Mouse (Mus musculus) forebrain, embryonic 13.5 days (tissue): ENCODE measurements around the gene Tmtc2. TPM values are rescaled to one million over a fixed set of nuclear protein-coding genes. Genes with fewer than 3 reads are reported as not detected.

Experiments used
- ATAC-seq: fragments of 200-750 bp; cut with Nextera tagmentation; 2 replicates; pipeline ENCODE4 v1.8.0; 2017
- H3K27ac ChIP-seq: fragments of 300-500 bp; sonication (generic); 2 replicates; pipeline ENCODE4 v1.5.1; 2015; ENCODE audit warnings: inconsistent platforms, mild to moderate bottlenecking, moderate library complexity
- H3K27me3 ChIP-seq: fragments of 300-500 bp; sonication (generic); 2 replicates; pipeline ENCODE4 v1.6.1; 2015; ENCODE audit warnings: mild to moderate bottlenecking, inconsistent platforms
- H3K36me3 ChIP-seq: fragments of 300-500 bp; sonication (generic); 2 replicates; pipeline ENCODE4 v1.6.1; 2015; ENCODE audit warnings: mild to moderate bottlenecking, inconsistent platforms; ENCODE audit not compliant: poor library complexity, severe bottlenecking
- H3K4me1 ChIP-seq: fragments of 300-500 bp; sonication (generic); 2 replicates; pipeline ENCODE4 v1.6.1; 2015; ENCODE audit warnings: inconsistent platforms
- H3K4me2 ChIP-seq: fragments of 300-500 bp; sonication (generic); 2 replicates; pipeline ENCODE4 v1.6.1; 2015; ENCODE audit warnings: inconsistent platforms, mild to moderate bottlenecking, moderate library complexity
- H3K4me3 ChIP-seq: fragments of 300-500 bp; sonication (generic); 2 replicates; pipeline ENCODE4 v1.5.1; 2015; ENCODE audit warnings: mild to moderate bottlenecking, inconsistent platforms
- H3K9ac ChIP-seq: fragments of 300-500 bp; sonication (generic); 2 replicates; pipeline ENCODE4 v1.6.1; 2015; ENCODE audit warnings: mild to moderate bottlenecking, inconsistent platforms
- H3K9me3 ChIP-seq: fragments of 300-500 bp; sonication (generic); replicated peaks from 2 replicates; pipeline ENCODE4 v1.6.1; 2016; ENCODE audit warnings: inconsistent platforms
- WGBS: fragments of 180-500 bp; shearing (Covaris S2); methylation state at CpG from one replicate; pipeline ENCODE4 v1.1.7; 2015; 5-methylcytosine and 5-hydroxymethylcytosine counted together
- polyA plus RNA-seq: library from polyadenylated mRNA; unstranded; fragments of >200 nt; fragmentation: Nextera tagmentation; extraction: Ambion mirVana; gene quantifications from 2 replicates; pipeline ENCODE4 v1.2.1, GENCODE M21; 2015

Gene Tmtc2
- polyA plus RNA-seq, 1 experiment from 2014 or later = 5.7 TPM

DNA sequence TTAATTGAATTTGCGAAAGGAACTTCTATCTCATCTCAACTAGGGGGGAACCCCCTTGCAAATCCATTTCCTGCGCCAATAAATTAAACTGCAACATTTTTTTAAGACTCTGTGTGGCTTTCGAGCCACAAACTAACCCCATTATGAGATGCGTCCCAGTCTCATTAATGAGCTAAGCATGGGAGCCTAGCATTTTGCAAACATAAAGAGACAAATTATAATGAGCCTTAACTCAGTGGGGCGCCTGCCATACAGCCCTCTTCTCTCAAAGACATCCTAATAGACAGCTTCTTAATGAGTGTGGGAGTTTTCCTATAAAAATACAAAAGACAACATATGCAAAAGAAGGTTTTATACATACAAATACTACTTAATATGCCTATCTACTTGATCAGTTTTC is 193.0 kb downstream of the Tmtc2 start:
- WGBS = 7% methylated on average over 5 of the region's 5 CpGs
- no peak overlapping the region for H3K27ac ChIP-seq
- peaks cover 13% of the 10 kb centered on the region for H3K27me3 ChIP-seq
- peak; percentile 88 for ATAC-seq
- peaks cover 31% of the 10 kb centered on the region for H3K4me1 ChIP-seq
- no peak overlapping the region for H3K4me3 ChIP-seq
- H3K9ac ChIP-seq = no peak overlapping the region
- H3K9me3 ChIP-seq = no peaks in the 10 kb centered on the region
- no peaks in the 10 kb centered on the region for H3K36me3 ChIP-seq
- peak overlapping the region; percentile 22; the same call in 1 of the 2 replicates for H3K4me2 ChIP-seq

DNA sequence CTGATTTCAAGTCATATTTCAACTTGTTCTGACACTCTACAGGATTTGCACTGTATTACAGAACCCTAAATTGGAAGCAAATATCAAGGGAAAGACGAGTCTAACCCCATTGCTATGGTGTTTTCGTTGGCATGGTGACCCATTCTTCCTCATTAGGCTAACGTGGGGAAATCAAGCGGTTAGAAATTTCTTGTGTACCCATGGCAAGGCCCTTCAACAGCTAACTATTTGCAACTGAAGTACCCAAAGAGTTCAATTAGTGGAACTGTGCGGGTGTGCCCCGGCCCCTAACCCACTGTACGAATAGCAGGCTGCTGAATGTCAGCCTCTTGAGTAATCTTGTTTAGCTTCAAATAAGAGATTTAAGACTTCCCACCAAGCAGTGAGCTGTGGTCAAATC is 193.7 kb downstream of the Tmtc2 start:
- H3K9ac ChIP-seq = no peak overlapping the region
- ATAC-seq = peak; percentile 92
- peaks cover 16% of the 10 kb centered on the region for H3K27me3 ChIP-seq
- H3K4me3 ChIP-seq = no peak overlapping the region
- H3K9me3 ChIP-seq = no peaks in the 10 kb centered on the region
- no peak overlapping the region for H3K27ac ChIP-seq
- 6% methylated on average over 7 of the region's 7 CpGs for WGBS
- H3K36me3 ChIP-seq = no peaks in the 10 kb centered on the region
- H3K4me1 ChIP-seq = peaks cover 31% of the 10 kb centered on the region
- H3K4me2 ChIP-seq = no peak overlapping the region

DNA sequence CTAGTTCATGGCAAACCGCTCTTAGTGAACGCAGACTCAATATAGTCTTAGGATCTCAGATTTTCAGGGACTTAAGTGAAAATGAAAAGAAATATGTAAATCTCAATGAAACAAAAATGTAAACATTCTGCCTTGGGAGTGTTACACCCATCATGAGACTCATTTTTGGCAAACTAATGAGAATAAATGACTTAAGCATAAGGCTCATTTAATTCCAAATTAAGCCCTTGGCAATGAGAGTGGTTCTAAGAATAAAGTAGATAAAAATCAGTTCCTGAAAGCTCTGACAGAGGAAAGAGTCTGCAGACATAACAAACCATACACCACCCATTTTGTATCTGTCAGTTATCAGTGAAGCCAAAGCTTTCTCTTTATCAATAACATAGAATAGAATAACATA is 196.5 kb downstream of the Tmtc2 start:
- H3K9me3 ChIP-seq = peaks cover 7% of the 10 kb centered on the region
- no peak overlapping the region for H3K9ac ChIP-seq
- WGBS = 85% methylated on average over 2 of the region's 2 CpGs
- no peaks in the 10 kb centered on the region for H3K36me3 ChIP-seq
- no peak overlapping the region for H3K27ac ChIP-seq
- no peak overlapping the region for H3K4me3 ChIP-seq
- ATAC-seq = no peak; the same call in 1 of the 2 replicates
- peaks cover 21% of the 10 kb centered on the region for H3K4me1 ChIP-seq
- no peak overlapping the region for H3K4me2 ChIP-seq
- H3K27me3 ChIP-seq = peaks cover 16% of the 10 kb centered on the region

DNA sequence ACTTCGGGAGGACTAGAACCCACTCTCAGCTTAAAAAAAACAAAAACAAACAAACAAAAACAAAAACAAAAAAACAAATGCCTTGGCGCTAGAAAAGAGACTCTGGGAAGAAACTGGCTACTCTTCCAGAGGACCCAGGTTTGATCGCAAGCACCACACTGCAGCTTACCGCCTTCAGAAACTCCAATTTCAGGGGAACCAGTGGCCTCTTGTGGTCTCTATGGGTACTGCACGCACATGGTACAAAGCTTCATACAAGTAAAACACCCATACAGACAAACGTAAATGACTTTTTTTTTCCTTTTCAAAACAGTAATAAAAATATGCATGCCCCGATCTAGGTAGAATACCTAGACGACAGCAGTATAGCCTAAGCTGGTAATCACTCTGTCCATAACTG is 201.0 kb downstream of the Tmtc2 start:
- Histone ChIP-seq H3K27me3 (peaks cover 11% of the 10 kb centered on the region), H3K27ac (no peak overlapping the region), H3K4me3 (no peak overlapping the region), H3K36me3 (no peaks in the 10 kb centered on the region), H3K9me3 (peaks cover 7% of the 10 kb centered on the region), H3K4me2 (no peak overlapping the region), H3K4me1 (no peaks in the 10 kb centered on the region), H3K9ac (no peak overlapping the region)
- 94% methylated on average over 8 of the region's 8 CpGs for WGBS
- ATAC-seq = no peak

DNA sequence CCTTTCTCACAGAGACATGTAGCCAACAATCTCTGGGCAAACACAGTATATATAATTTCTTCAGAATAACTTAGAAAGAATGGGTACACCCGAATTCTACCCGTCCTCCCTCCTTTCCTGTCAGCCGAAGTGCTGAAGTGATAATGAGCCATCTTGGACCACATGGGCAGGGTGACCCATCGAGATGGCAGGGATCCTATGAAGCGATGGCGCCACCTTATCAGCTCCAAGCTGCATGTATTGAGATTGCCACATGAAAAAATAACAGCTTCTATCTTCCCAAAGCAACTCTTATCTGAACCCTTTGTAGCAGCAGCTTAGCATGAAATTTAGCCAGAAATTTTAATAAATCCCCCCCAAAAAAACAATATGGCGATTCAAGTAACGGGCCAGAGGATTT is 206.0 kb downstream of the Tmtc2 start:
- Histone ChIP-seq H3K9me3 (peaks cover 4% of the 10 kb centered on the region), H3K36me3 (no peaks in the 10 kb centered on the region), H3K4me3 (no peak overlapping the region), H3K27me3 (no peaks in the 10 kb centered on the region), H3K9ac (no peak overlapping the region), H3K4me2 (no peak overlapping the region), H3K4me1 (no peaks in the 10 kb centered on the region), H3K27ac (no peak overlapping the region)
- no peak for ATAC-seq
- WGBS = 94% methylated on average over 8 of the region's 8 CpGs

DNA sequence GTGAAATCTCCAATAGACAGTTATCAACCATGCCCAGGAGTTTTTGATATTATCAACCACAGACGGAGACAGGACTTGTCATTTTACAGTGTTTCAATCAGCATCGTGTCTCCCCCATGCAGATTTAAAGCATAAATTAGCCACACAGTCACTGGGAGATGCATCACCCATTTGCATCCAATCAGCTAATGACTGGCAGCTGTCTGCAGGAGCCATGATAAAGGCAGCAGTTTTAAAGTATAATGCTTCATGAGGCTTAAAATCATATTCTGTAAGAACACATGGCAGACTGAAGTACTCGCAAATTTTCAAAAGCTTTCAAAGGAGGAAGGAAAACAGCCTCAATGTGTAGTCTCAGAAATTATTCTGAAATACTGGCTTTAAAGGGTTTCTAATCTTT is 209.8 kb downstream of the Tmtc2 start:
- Histone ChIP-seq H3K27ac (no peak overlapping the region), H3K4me3 (no peak overlapping the region), H3K9me3 (no peaks in the 10 kb centered on the region), H3K4me1 (no peaks in the 10 kb centered on the region), H3K4me2 (no peak overlapping the region), H3K9ac (no peak overlapping the region), H3K36me3 (no peaks in the 10 kb centered on the region), H3K27me3 (no peaks in the 10 kb centered on the region)
- ATAC-seq = peak; percentile 79
- 65% methylated on average over 3 of the region's 3 CpGs for WGBS

DNA sequence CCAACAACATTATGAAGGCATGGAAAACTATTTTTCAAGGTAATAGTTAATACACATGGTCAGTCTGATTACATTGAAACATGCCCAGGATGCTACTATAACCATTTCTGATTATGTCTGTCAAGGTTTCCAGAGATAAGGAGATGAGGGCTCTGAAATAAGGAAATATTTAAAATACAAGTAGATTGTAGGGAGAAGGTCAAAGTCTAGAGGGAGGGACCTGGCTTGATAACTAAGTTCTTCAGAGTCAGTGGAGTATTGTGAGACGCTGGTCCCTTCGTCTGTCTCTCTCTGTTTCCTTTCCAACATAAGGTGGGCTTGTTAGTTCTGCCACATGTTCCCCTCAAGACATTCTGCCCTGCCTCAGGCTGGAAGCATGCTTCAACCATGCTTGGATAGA is 223.9 kb downstream of the Tmtc2 start:
- Histone ChIP-seq H3K4me3 (no peak overlapping the region), H3K27ac (no peak overlapping the region), H3K4me1 (no peaks in the 10 kb centered on the region), H3K9ac (no peak overlapping the region), H3K4me2 (no peak overlapping the region), H3K9me3 (no peaks in the 10 kb centered on the region), H3K27me3 (no peaks in the 10 kb centered on the region), H3K36me3 (no peaks in the 10 kb centered on the region)
- no peak for ATAC-seq
- 93% methylated on average over 2 of the region's 2 CpGs for WGBS

DNA sequence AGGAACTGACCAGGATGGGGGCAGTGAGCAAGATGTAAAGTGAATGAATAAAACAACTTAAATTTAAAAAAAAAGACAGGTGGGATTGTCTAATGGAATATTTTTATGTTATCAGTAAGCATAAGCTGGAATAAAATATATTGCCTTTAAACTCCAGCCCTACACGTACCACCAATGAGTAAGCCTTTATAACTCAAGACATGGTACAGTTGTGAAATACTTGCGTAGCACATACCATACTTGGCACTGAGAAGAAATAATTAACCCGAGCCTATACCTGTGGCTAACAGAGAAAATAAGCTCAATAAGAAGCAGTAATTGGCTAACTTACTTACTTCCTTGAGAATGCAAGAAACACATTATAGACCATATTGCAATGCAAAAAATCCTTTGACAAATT is 228.3 kb downstream of the Tmtc2 start:
- WGBS = 93% methylated on average over 3 of the region's 3 CpGs
- Histone ChIP-seq H3K4me1 (no peaks in the 10 kb centered on the region), H3K4me3 (no peak overlapping the region), H3K27me3 (no peaks in the 10 kb centered on the region), H3K4me2 (no peak overlapping the region), H3K36me3 (no peaks in the 10 kb centered on the region), H3K9me3 (no peaks in the 10 kb centered on the region), H3K9ac (no peak overlapping the region), H3K27ac (no peak overlapping the region)
- ATAC-seq = no peak

DNA sequence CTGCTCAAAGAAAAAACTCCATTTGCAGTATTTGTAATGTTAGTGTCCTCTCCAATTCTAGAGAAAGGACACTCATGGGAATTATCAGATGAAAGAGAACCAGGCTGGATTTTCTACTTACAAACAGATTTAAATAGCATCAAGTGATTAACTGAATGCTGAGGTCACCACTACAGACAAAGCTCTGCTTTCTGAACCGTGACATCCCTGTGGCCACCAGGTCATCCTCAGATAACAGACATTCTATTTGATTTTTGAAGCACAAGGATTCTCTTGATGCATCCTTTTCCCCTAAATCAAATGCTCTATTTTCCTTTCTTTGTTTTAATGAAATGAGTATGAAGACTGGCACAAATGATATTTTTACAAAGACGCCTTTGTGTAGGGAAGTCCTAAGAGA is 241.4 kb downstream of the Tmtc2 start:
- ATAC-seq = no peak
- 49% methylated on average over 2 of the region's 2 CpGs for WGBS
- Histone ChIP-seq H3K36me3 (no peaks in the 10 kb centered on the region), H3K27me3 (no peaks in the 10 kb centered on the region), H3K9ac (no peak overlapping the region), H3K27ac (no peak overlapping the region), H3K4me3 (no peak overlapping the region), H3K9me3 (no peaks in the 10 kb centered on the region), H3K4me2 (no peak overlapping the region), H3K4me1 (no peaks in the 10 kb centered on the region)

DNA sequence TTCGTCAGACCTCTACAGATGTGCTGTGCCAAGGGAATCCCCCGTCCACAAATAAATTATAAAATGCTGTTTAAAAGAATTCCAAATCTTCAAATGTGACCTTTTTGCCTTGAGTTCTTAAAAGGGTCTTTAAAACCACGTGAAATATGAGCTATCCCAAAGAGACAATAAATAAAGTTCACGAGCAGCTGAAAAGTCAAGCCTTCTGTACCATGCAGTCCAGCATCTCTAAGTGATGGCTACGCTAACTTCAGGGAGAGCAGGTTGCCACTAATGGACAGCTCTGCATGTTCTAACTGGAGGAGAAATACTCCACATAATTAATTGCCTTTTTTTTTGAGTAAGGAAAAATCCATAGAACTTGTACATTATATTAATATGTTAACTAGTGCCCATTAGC is 243.9 kb downstream of the Tmtc2 start:
- no peak for ATAC-seq
- H3K9ac ChIP-seq = no peak overlapping the region
- no peak overlapping the region for H3K4me3 ChIP-seq
- H3K36me3 ChIP-seq = no peaks in the 10 kb centered on the region
- no peaks in the 10 kb centered on the region for H3K27me3 ChIP-seq
- no peak overlapping the region for H3K4me2 ChIP-seq
- no peak overlapping the region for H3K27ac ChIP-seq
- H3K9me3 ChIP-seq = no peaks in the 10 kb centered on the region
- no peaks in the 10 kb centered on the region for H3K4me1 ChIP-seq
- 83% methylated on average over 5 of the region's 5 CpGs for WGBS

DNA sequence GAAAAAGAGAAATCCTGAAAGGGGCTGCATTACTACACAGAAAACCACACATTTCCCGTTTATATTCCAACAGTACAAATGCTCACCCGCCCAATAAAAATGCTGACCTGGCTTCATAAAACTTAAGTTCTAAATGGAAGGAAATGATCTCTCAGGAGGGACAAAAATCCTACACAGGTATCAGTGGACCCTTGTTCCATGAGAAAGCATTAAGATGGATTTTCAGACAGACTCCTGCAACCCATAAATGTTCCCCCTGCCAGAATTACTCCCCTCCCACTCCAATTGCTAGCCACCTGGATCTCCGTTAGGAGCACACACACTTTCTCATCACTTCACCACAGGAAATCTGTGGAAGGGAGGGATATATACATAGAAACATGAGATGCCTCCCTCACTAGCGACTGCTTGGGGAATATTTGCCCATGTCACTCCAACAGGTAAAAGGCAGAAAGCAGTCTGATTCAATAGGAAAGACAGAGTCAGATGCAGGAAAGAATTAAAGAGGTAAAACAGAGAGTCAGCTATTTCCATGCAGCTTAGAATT is 250.5 kb downstream of the Tmtc2 start:
- H3K27ac ChIP-seq = no peak overlapping the region
- H3K4me1 ChIP-seq = no peaks in the 10 kb centered on the region
- peaks cover 10% of the 10 kb centered on the region for H3K36me3 ChIP-seq
- H3K4me3 ChIP-seq = no peak overlapping the region
- no peaks in the 10 kb centered on the region for H3K27me3 ChIP-seq
- no peak for ATAC-seq
- no peak overlapping the region for H3K4me2 ChIP-seq
- 84% methylated on average over 4 of the region's 4 CpGs for WGBS
- no peak overlapping the region for H3K9ac ChIP-seq
- peaks cover 6% of the 10 kb centered on the region; the same call in 1 of the 2 replicates for H3K9me3 ChIP-seq

DNA sequence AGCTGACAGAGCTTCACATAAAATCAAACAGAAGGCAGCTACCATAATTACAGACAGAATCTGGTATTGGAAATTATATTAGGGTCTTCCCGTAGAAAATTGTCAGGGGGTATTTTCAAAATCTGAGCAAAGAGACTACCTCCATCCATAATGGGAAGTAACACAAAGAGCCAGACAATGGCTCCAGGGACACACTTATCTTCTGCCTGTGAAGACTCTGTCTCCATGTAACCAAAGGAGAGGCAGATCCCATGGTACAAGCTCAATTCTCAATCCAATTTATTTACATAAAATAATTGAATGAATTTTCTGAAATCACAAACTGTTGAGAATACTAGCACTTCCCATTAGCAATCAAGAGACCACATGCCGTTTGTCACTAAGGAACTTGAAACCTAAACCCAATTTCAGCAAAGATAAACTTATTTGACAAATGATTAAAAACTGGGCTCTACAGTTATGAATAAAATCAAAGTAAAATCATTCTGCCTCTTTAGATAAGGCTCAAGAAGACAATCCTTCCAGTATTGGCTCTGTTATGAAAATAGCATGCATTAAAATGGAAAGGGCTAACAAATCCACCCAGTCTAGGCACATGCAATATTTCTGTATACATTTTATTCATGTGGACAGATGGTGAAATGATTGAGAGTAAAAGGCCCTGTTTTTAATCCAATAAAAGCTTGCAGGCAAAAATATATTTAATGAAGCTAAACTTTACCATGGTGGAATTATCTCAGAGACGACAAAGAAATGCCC is 254.8 kb downstream of the Tmtc2 start:
- Histone ChIP-seq H3K9ac (no peak overlapping the region), H3K9me3 (peaks cover 6% of the 10 kb centered on the region; the same call in 1 of the 2 replicates), H3K27me3 (no peaks in the 10 kb centered on the region), H3K4me1 (no peaks in the 10 kb centered on the region), H3K4me2 (no peak overlapping the region), H3K4me3 (no peak overlapping the region), H3K27ac (no peak overlapping the region), H3K36me3 (peaks cover 10% of the 10 kb centered on the region)
- 64% methylated on average over 3 of the region's 3 CpGs for WGBS
- ATAC-seq = peak; percentile 52

DNA sequence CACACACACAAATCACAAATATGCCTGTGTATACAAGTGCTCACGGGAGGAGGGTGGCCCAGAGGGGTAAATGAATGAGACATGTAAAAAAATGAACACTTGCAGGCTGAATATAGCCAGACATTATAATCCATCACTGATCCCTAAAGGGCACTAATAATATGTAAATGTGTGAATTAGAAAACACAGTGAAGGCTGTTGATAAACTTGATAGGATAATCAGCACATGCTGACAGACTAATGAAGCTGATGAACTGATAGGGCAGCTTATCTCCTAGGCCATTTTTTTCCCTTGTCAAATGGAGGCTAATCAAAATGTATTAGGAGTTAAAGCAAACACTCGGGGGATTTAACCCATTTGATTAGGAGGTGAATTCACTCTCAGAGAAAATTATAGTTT is 255.4 kb downstream of the Tmtc2 start:
- Histone ChIP-seq H3K4me3 (no peak overlapping the region), H3K36me3 (peaks cover 10% of the 10 kb centered on the region), H3K27me3 (no peaks in the 10 kb centered on the region), H3K4me2 (no peak overlapping the region), H3K9ac (no peak overlapping the region), H3K27ac (no peak overlapping the region), H3K9me3 (peaks cover 6% of the 10 kb centered on the region; the same call in 1 of the 2 replicates), H3K4me1 (no peaks in the 10 kb centered on the region)
- peak; percentile 84 for ATAC-seq
- WGBS = 25% methylated on average over 2 of the region's 2 CpGs
